Mouse (Mus musculus) inflammation-experienced regulatory T-cells, adult 16 weeks (primary cell): Measurements from ENCODE around the gene Defb39. TPM values are rescaled to one million over a fixed set of nuclear protein-coding genes. Genes with fewer than 3 reads are reported as not detected.

Experiments used
- polyA plus RNA-seq: library from polyadenylated mRNA; unstranded; fragments of 100-300 nt; shearing (Covaris generic); gene quantifications from one replicate; pipeline ENCODE4 v1.2.1, GENCODE M21; 2017

The Defb39 gene
- polyA plus RNA-seq, result not detected

GRCm38 (mm10) chr8:19064710-19065109 lies at the start of gene Defb39:
Gene Defb39, minus strand, starts transcription at chr8:19064810.

GRCm38 (mm10) chr8:19026466-19026865 lies 38.1 kb downstream of the Defb39 start, which contains the start of gene Defb38:
Gene Defb38, minus strand, starts transcription at chr8:19026566.

Other genes starting within 250 kb of the Defb39 start
- gene Defb40, start 86.6 kb downstream of the Defb39 start, polyA plus RNA-seq, result not detected
- not detected for gene Defb37, start 73.8 kb downstream of the Defb39 start, polyA plus RNA-seq
- not detected for gene Defb38, start 38.2 kb downstream of the Defb39 start, polyA plus RNA-seq
- gene Defb12, start 50.0 kb upstream of the Defb39 start, polyA plus RNA-seq, result not detected
- gene Defb34, start 58.9 kb upstream of the Defb39 start, polyA plus RNA-seq, result not detected
- not detected for gene Gm45826, start 76.0 kb upstream of the Defb39 start, polyA plus RNA-seq
- not detected for gene Defb14, start 129.5 kb upstream of the Defb39 start, polyA plus RNA-seq
- not detected for gene Defb4, start 133.9 kb upstream of the Defb39 start, polyA plus RNA-seq
- not detected for gene Defb6, start 160.7 kb upstream of the Defb39 start, polyA plus RNA-seq
- not detected for gene Defb46, start 175.1 kb upstream of the Defb39 start, polyA plus RNA-seq
- not detected for gene Defb5, start 182.8 kb upstream of the Defb39 start, polyA plus RNA-seq
- gene Defb3, start 228.6 kb upstream of the Defb39 start, polyA plus RNA-seq, result not detected